Mouse (Mus musculus): ENCODE measurements around the gene Gtf2f2. TPM values are rescaled to one million over a fixed set of nuclear protein-coding genes. Genes with fewer than 3 reads are reported as not detected.

Gtf2f2 gene
- total and polyA plus RNA-seq, 2 experiments from 2014 or later, result 14.8 to 41.3 TPM

DNA sequence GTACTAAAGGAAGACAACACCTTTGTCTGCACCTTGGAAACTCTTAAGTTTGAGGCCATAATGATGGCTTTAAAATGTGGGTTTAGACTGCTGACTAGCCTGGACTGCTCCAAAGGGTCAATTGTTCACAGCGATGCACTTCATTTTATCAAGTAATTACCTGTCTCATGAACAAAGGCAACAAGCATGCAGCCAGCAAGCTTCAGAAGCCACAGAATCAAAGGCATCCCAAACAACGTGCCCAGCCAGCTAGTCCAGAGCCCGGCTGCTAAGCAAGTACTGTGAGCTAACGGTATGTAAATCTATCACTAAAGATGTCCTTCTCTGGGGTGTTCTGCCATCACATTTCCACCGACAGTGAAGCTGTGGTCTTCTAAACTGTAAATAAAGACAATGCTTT lies 47.5 kb downstream of the Gtf2f2 start:
- Histone ChIP-seq H3K9me3 (ENCODE audit: low read length) (no peaks in the 10 kb centered on the region), H3K4me3 (ENCODE audit: low read length) (peak overlapping the region; percentile 35), H3K36me3 (ENCODE audit: insufficient read depth, low read length) (no peaks in the 10 kb centered on the region), H3K4me2 (ENCODE audit: low read depth, low read length) (peak overlapping the region; percentile 53), H3K27ac (0 out of 2 replicates have a peak overlapping the region, but pooled peaks have one; percentile 26), H3K9ac (replicated peaks; ENCODE audit: low read length) (peak overlapping the region; percentile 31; the same call in 1 of the 2 replicates), H3K4me1 (ENCODE audit: insufficient read depth, low read length) (no peaks in the 10 kb centered on the region), H3K27me3 (ENCODE audit: insufficient read depth, low read length) (no peaks in the 10 kb centered on the region)
- DNase-seq (ENCODE audit: low spot score) (peak; percentile 34), ATAC-seq (no peak)
- TF ChIP-seq CTCF (IDR thresholded peaks at IDR 0.05; ENCODE audit: low read depth), result no peak
- WGBS, result 28% methylated on average over 5 of the region's 5 CpGs

DNA sequence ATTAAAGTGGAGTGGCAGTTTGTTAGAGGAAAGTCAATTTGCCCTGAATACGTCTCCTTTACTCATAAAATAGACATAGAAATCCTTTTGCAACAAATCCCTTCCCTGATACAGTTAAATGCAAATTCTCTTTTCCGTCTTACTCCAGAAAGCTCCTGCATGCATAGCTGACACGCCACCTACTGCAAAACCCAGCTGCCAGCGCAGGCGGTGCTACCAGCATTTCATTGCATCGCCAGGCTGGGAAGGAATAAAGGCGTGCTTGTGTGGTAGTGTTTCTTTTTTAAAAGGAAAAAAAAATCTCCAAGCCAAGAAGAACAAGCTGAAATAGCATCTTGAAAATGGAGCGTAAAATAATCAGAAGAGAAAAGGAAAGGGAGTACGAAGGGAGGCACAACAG lies 48.4 kb downstream of the Gtf2f2 start:
- ATAC-seq (no peak), DNase-seq (ENCODE audit: low spot score) (peak; percentile 76)
- Histone ChIP-seq H3K27ac (peak overlapping the region; percentile 62; the same call in 1 of the 2 replicates), H3K36me3 (ENCODE audit: insufficient read depth, low read length) (no peaks in the 10 kb centered on the region), H3K9me3 (ENCODE audit: low read length) (no peaks in the 10 kb centered on the region), H3K4me1 (ENCODE audit: insufficient read depth, low read length) (no peaks in the 10 kb centered on the region), H3K4me3 (ENCODE audit: low read length) (peak overlapping the region; percentile 35), H3K9ac (replicated peaks; ENCODE audit: low read length) (peak overlapping the region; percentile 31; the same call in 1 of the 2 replicates), H3K4me2 (ENCODE audit: low read depth, low read length) (peak overlapping the region; percentile 53), H3K27me3 (ENCODE audit: insufficient read depth, low read length) (no peaks in the 10 kb centered on the region)
- TF ChIP-seq CTCF (IDR thresholded peaks at IDR 0.05; ENCODE audit: low read depth), result peak; percentile 65
- 33% methylated on average over 9 of the region's 9 CpGs for whole genome bisulfite sequencing

DNA sequence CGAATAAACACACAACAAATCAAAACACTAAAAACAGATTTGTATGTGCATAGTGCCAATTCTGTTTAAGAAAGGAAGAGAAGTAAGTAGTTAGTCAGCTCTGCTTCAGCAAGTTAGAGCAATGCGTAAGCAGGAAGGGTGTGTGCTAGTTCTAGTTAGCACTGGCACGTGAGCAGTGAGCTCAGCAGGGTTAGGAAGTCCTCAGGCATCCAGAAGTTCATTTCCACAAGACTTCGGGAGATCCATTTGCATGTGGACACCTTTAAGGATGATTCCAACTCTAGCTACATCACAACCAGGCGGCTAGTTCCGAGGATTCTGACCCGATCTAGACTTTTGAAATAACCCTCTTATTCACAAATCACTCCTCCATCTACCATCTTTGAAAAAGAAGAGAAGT lies 55.9 kb downstream of the Gtf2f2 start, which contains the start of gene Kctd4:
TSS of gene Kctd4 (plus strand) at position 244 of the 400 bp plus-strand sequence.
- TF ChIP-seq CTCF (IDR thresholded peaks at IDR 0.05; ENCODE audit: low read depth), result no peak
- H3K9ac ChIP-seq (replicated peaks; ENCODE audit: low read length), result no peak within 1 kb of the TSS
- 86% methylated on average over 7 of the region's 7 CpGs for WGBS
- H3K36me3 ChIP-seq (ENCODE audit: insufficient read depth, low read length), result no peaks in the 10 kb centered on the region
- H3K27ac ChIP-seq, result no peak within 1 kb of the TSS
- no peaks in the 10 kb centered on the region for H3K9me3 ChIP-seq (ENCODE audit: low read length)
- H3K27me3 ChIP-seq (ENCODE audit: insufficient read depth, low read length), result no peaks in the 10 kb centered on the region
- H3K4me2 ChIP-seq (ENCODE audit: low read depth, low read length), result no peak within 1 kb of the TSS
- ATAC-seq, result no peak
- DNase-seq (ENCODE audit: low spot score), result no peak
- no peak within 1 kb of the TSS for H3K4me3 ChIP-seq (ENCODE audit: low read length)
- H3K4me1 ChIP-seq (ENCODE audit: insufficient read depth, low read length), result no peaks in the 10 kb centered on the region

DNA sequence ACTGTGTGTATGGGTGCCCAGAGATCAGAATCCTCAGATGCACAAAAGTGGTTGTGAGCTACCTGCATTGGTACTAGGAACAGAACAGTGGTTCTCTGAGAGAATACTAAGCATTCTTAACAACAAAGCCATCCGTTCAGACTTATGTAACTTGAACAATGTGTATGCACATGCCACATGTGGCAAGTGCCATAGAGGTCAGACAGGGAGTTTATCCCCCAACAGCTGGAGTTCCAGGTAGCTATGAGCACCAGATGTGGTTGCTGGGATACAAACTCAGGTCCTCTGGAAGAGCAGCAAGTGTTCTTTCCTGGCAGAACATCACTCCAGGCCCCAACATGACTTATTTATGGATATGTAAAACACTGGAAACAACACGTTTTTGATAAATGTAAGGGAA lies 57.7 kb downstream of the Gtf2f2 start:
- 61% methylated on average over 2 of the region's 2 CpGs for WGBS

DNA sequence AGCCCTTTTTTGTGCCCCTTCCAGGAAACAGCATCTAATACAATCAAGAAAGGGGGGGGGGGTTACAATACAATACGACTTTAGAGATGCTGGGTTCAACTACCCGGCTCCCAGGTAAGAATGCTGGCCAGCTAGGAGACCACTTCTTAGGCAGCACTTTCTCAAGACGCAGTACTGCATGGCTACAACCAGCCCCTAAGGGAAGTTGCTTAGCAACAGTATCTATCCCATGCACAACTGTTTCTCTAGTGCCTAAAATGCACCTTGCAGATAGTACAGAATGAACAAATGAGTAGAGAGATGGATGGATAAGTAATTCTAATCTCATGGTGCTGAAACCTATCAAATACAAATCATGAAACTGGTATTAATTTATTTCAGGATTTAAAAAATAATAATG lies 63.0 kb downstream of the Gtf2f2 start:
- TF ChIP-seq CTCF (IDR thresholded peaks at IDR 0.05; ENCODE audit: low read depth), result no peak
- H3K36me3 ChIP-seq (ENCODE audit: insufficient read depth, low read length), result no peaks in the 10 kb centered on the region
- WGBS, result 35% methylated on average over 3 of the region's 3 CpGs
- no peak overlapping the region for H3K27ac ChIP-seq
- H3K9ac ChIP-seq (replicated peaks; ENCODE audit: low read length), result no peak overlapping the region
- H3K4me1 ChIP-seq (ENCODE audit: insufficient read depth, low read length), result 0 out of 2 replicates have a peak, but pooled peaks cover 3% of the 10 kb centered on the region
- H3K4me3 ChIP-seq (ENCODE audit: low read length), result no peak overlapping the region
- no peaks in the 10 kb centered on the region for H3K27me3 ChIP-seq (ENCODE audit: insufficient read depth, low read length)
- no peak overlapping the region for H3K4me2 ChIP-seq (ENCODE audit: low read depth, low read length)
- DNase-seq (ENCODE audit: low spot score) (peak; percentile 25), ATAC-seq (no peak)
- H3K9me3 ChIP-seq (ENCODE audit: low read length), result no peaks in the 10 kb centered on the region

More for the DNA sequence above, 57.7 kb downstream of the Gtf2f2 start:
- no peak overlapping the region for H3K9ac ChIP-seq (replicated peaks; ENCODE audit: low read length)
- no peak for TF ChIP-seq CTCF (IDR thresholded peaks at IDR 0.05; ENCODE audit: low read depth)
- no peaks in the 10 kb centered on the region for H3K27me3 ChIP-seq (ENCODE audit: insufficient read depth, low read length)
- H3K4me1 ChIP-seq (ENCODE audit: insufficient read depth, low read length), result no peaks in the 10 kb centered on the region
- H3K36me3 ChIP-seq (ENCODE audit: insufficient read depth, low read length), result no peaks in the 10 kb centered on the region
- H3K4me2 ChIP-seq (ENCODE audit: low read depth, low read length), result no peak overlapping the region
- no peak for ATAC-seq
- no peaks in the 10 kb centered on the region for H3K9me3 ChIP-seq (ENCODE audit: low read length)
- H3K27ac ChIP-seq, result no peak overlapping the region
- DNase-seq (ENCODE audit: low spot score), result no peak
- H3K4me3 ChIP-seq (ENCODE audit: low read length), result no peak overlapping the region

DNA sequence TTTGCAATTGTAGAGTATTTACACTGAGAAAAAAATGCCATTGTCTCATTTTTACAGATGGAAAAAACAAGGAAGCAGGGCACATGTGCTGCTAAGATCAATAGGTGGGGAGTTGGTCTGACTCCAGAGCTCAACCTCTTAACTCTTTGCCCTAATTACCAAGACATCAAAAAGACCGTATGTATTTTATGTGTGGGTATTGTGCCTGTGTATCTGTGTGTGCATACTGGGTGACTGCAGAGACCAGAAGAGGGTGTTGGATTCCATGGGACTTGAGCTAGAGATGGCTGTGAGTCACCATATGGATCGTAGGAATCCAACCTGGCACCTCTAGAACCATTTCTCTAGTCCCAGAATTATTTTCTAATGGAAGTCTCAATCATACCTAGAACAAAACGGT lies 68.3 kb downstream of the Gtf2f2 start:
- Histone ChIP-seq H3K9ac (replicated peaks; ENCODE audit: low read length) (no peak overlapping the region), H3K27me3 (ENCODE audit: insufficient read depth, low read length) (no peaks in the 10 kb centered on the region), H3K36me3 (ENCODE audit: insufficient read depth, low read length) (no peaks in the 10 kb centered on the region), H3K9me3 (ENCODE audit: low read length) (no peaks in the 10 kb centered on the region), H3K27ac (no peak overlapping the region), H3K4me3 (ENCODE audit: low read length) (no peak overlapping the region), H3K4me1 (ENCODE audit: insufficient read depth, low read length) (no peaks in the 10 kb centered on the region), H3K4me2 (ENCODE audit: low read depth, low read length) (no peak overlapping the region)
- ATAC-seq (no peak), DNase-seq (ENCODE audit: low spot score) (no peak)
- TF ChIP-seq CTCF (IDR thresholded peaks at IDR 0.05; ENCODE audit: low read depth), result no peak
- WGBS, result 95% methylated on average over 3 of the region's 3 CpGs

DNA sequence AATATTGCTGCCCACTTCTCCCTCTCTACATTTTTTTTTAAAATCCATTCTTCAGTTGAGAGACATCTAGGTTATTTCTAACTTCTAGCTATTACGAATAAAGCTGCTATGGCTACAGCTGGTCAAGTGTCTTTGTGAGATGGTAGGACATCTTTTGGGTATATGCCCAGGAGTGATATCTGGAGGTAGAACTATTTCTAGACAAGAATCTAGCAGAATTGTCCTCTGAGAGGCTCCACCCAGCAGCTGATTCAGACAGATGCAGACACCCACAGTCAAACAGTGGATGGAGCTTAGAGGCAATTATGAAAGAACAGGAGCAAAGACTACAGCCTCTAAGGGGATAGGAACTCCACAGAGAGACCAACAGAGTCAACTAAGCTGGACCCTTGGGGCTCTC lies 69.2 kb downstream of the Gtf2f2 start:
- WGBS, result 94% methylated on average over 1 of the region's 1 CpGs
- DNase-seq (ENCODE audit: low spot score), result no peak
- TF ChIP-seq CTCF (IDR thresholded peaks at IDR 0.05; ENCODE audit: low read depth), result no peak

More for the DNA sequence above, 69.2 kb downstream of the Gtf2f2 start:
- Histone ChIP-seq H3K27ac (no peak overlapping the region), H3K27me3 (ENCODE audit: insufficient read depth, low read length) (no peaks in the 10 kb centered on the region), H3K36me3 (ENCODE audit: insufficient read depth, low read length) (no peaks in the 10 kb centered on the region), H3K9me3 (ENCODE audit: low read length) (no peaks in the 10 kb centered on the region), H3K4me1 (ENCODE audit: insufficient read depth, low read length) (no peaks in the 10 kb centered on the region), H3K4me3 (ENCODE audit: low read length) (no peak overlapping the region), H3K4me2 (ENCODE audit: low read depth, low read length) (no peak overlapping the region), H3K9ac (replicated peaks; ENCODE audit: low read length) (no peak overlapping the region)
- no peak for ATAC-seq
